Mouse (Mus musculus) erythroblast, embryonic 14.5 days (primary cell): ENCODE measurements around the gene Ascc2.

Source experiments
- GATA1 ChIP-seq: IDR thresholded peaks from 2 replicates; pipeline ENCODE4 v1.6.1; 2012; ENCODE audit warnings: low read length, inconsistent platforms, mixed read lengths
- TAL1 ChIP-seq: IDR thresholded peaks from 3 replicates; pipeline ENCODE4 v1.6.1; 2012; ENCODE audit warnings: low read length, inconsistent platforms, mixed read lengths

- no peak for TF ChIP-seq GATA1
- no peak for TF ChIP-seq TAL1
Measured at GRCm38 (mm10) chr11:4687027-4687426, 49.5 kb downstream of the Ascc2 start.
